Mouse (Mus musculus): ENCODE results near the gene Sox8. TPM values are rescaled to one million over a fixed set of nuclear protein-coding genes. Genes with fewer than 3 reads are reported as not detected.
A peak's percentile ranks its signal among the peaks of the same experiment; 100 is the strongest.

The Sox8 gene
- total RNA-seq, 2 experiments from 2014 or later, result 26.9 to 33.7 TPM

DNA sequence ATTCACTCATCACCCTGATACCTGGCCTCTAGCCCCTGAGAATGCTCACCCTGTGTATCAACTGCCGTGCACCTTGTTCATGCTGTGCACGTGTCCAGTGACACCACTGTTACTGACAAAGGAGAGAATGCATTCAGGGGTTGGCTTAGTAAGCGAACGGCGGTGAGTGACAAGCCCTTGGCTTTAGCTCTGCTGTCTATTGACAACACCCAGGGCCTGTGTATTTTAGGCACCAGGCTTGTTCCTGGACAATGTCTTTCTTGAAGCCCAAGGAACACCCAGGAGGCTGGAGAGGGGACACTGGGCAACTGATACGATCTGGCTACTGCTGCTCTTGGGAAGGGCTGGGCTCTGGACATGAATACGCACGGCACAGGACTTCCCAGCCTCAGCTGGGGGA, 11.6 kb upstream of the Sox8 start:
- no peak for DNase-seq (ENCODE audit: low spot score in 2 of 2)

GRCm38 (mm10) chr17:25579332-25580047, 9.0 kb upstream of the Sox8 start:
- DNase-seq (ENCODE audit: low spot score in 2 of 2), result no peak

- DNase-seq (ENCODE audit: low spot score in 2 of 2), result peak; percentile 90 to 95
Measured at GRCm38 (mm10) chr17:25578920-25579319, 8.4 kb upstream of the Sox8 start, which contains the start of gene Lmf1. TSS of gene Lmf1 (plus strand) at chr17:25579085.

- DNase-seq (ENCODE audit: low spot score in 2 of 2), result no peak
Measured at GRCm38 (mm10) chr17:25577702-25578101, 7.2 kb upstream of the Sox8 start.

GRCm38 (mm10) chr17:25577263-25577662, 6.8 kb upstream of the Sox8 start:
- no peak for DNase-seq (ENCODE audit: low spot score in 2 of 2)

- no peak for DNase-seq (ENCODE audit: low spot score in 2 of 2)
Measured at GRCm38 (mm10) chr17:25576034-25576433, 5.5 kb upstream of the Sox8 start.

DNA sequence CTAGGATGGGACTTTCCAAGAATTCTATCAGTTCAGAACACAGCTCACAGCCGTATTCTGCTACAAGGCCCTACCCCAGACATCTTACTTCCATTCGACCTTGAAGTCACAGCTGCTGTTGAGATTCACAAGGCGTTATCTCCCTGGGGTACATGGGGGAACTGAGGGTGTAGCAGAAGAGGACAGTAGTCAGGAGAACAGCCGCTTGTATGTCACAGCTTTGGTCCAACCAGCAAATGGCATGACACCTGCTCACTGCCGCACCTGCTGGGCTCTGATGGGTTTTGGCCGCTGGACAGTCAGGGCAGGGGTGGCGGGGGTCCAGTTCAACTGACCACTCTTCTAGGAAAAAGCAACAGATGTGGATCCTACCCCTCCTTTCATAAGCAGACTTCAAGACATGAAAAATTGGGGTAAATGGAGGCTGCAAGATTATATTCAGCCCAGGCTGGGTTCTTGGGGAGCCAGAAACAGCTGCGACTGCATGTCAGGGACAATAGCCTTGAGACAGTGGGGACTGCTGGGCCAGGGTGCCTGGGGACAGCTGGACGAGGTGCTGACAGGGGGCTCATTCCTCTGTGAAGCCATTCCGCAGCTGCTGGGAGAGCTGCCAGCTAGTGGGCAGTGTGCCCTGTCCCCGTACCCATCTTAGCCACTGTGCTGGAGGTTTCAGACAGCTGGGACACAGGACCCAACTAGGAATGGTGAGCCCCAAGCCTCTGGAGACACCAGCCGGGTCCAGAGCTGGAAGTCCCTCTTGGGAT, 4.9 kb upstream of the Sox8 start:
- peak; percentile 58 to 82 for DNase-seq (ENCODE audit: low spot score in 2 of 2)

- no peak for DNase-seq (ENCODE audit: low spot score in 2 of 2)
Measured at GRCm38 (mm10) chr17:25571453-25571820, 951 bp upstream of the Sox8 start.

DNA sequence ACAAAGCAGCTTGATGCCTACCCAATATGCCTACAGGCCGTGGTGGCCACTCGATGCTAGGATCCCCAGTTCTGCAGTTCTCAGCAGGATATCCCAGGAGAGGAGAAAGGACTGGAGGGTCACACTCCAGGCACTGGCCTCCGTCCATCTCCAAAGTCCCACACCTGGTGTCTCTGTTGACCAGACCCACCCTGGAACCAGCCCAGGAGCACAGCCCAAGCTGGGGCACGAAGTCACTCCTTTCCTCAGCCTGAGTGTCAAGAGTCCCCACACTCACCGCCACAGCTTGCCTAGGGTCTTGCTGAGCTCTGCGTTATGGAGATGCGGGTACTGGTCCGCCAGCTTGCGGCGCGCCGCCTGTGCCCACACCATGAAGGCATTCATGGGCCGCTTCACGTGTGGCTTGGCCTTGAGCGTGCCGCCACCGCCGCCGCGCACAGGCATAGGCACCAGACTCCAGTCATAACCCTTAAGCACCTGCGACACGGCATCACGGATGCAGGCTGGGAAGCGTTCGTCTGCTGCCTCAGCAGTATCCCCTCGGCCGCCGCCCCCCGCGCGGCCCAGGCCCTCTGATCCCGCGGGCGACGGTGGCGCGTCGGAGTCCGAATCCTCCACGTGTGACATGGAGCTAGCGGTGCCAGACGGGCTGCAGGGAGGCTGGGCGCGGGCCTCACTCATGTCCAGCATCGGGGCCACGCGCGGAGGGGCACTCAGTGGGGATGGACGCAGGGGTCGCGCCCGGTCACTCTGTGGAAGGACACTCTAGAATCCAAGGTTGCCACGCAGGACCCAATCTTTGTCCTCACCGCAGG, 446 bp downstream of the Sox8 start:
- DNase-seq (ENCODE audit: low spot score in 2 of 2), result no peak

GRCm38 (mm10) chr17:25568880-25569279, 1.6 kb downstream of the Sox8 start:
- no peak for DNase-seq (ENCODE audit: low spot score in 2 of 2)

DNA sequence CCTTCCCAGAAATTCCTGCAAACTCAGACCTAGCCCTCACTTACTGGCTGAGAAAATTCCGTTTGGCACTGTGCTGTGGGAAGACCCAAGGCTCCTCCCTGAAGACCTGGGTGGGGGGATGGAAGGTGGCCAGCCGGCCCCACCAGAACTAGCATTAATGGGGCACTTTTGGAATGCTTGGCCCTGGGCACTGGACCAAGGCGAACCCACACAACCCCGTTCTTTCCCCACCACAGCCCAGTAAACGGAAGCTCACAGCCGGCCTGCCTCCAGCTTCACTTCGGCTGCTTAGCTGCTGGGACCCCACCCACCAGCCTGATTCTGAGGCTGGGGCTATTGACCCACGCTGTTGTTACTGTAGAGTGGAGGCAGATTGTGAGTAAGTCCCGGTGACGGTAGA, 2.3 kb downstream of the Sox8 start:
- peak in 1 of 2 experiments; percentile 37 for DNase-seq (ENCODE audit: low spot score in 2 of 2)

DNA sequence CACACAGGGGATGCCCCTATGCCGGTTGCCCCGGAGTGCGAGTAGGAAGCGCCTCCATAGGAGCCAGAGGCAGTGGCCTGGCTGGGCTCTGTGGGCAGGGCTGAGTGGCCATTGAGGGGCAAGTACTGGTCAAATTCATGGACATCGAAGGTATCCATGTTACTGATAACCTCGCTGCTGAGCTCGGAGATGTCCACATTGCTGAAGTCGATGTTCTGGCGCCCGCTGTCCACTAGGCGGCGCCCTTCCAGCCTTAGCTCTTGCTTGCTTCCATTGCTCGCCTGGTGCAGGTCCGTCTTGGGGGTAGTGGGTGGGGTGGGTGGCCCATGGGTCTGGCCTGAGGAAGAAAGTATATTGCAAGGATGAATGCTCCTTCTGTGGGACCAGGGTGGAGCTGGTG, 2.7 kb downstream of the Sox8 start:
- peak in 1 of 2 experiments; percentile 69 for DNase-seq (ENCODE audit: low spot score in 2 of 2)

DNA sequence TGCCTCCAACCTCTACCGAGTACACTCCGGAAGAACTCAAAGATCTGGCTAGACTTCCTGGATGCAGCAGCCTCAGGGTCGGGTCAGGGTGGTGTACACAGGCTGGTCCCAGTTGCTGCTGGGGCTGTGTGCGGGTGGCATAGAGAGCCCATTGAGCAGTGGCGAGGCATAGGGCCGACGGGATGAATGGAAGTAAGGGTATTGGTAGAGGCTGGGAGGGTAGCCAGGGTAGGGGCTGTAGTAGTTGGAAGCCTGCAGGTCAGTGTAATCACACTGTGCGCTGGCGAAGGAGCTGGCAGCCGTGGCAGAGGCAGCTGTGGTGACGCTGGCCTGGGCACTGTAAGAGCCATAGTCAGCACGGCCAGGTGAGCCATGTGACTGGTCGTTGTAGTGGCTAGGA, 3.2 kb downstream of the Sox8 start:
- DNase-seq (ENCODE audit: low spot score in 2 of 2), result peak in 1 of 2 experiments; percentile 30

DNA sequence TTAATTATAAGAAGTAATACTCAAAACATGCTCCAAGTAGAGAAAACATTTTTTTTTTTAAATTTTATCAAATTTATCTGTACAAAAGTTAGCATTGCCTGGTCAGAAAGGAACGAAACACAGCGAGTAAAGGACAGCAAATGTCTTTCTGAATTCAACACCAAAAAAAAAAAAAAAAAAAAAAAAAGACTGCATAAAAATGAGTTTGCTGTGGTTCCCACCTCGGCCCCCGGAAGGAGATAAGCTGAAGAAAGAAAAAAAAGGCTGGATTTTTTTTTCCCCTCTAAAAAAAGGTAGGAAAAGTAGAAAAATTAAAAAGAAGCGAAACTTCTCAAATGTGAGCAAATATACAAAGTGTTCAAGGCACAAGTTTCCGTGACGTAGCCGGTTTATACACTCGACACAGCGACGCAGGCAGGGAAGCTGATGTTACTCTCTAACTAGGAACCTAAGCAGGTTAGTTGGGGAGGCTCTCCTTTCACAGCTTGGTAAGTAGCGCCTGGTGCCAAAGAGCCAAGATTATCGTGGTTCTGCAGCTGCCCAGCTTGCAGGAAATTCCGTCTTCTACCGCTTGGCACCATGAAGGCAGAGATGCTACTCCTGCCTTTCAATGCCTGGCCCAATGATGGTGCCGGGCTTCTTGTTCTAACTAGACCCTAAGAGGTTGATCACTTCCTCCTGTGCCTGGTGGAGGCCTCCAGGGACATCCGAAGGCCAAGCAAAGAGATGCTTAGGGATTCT, 4.5 kb downstream of the Sox8 start:
- DNase-seq (ENCODE audit: low spot score in 2 of 2), result no peak

DNA sequence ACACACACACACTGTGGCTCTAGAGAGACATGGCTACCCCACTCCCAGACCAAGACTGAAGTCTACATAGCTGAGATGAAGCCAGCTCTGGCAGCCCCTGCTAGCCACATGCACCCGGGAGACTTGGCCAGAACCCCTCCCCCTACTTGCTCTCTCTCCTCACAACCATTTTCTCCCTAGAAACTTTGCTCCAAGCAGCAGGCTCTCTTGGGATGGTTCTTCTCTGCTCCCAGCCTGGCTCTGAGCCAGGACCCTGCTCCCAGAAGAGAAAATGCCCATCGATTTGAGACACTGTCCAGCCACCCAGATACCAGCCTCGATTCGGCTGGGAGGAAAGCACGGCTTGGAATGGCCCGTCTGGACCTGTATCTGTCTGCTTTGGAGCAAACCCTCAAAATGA, 5.2 kb downstream of the Sox8 start:
- DNase-seq (ENCODE audit: low spot score in 2 of 2), result peak in 1 of 2 experiments; percentile 24

DNA sequence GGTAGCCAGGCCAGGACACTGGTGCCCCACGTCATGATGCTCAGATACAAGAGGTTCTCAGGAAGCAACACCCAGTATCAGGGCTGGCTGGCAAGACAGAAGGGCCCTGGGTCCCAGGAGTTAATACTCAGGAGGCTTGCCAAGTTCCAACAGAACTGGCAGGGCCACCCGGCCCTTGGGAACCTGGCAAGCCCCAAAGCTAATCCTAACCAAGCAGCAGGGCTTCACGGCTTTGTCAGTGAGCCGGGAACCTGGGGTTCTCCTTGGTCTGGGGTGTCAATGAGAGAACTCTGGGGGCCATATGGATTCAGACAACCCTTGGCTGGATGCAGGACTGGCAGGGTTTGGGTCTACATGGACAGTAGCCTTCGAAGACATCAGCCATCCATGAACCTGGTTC, 6.0 kb downstream of the Sox8 start:
- DNase-seq (ENCODE audit: low spot score in 2 of 2), result no peak

- no peak for DNase-seq (ENCODE audit: low spot score in 2 of 2)
Measured at GRCm38 (mm10) chr17:25561223-25562028, 9.1 kb downstream of the Sox8 start.

GRCm38 (mm10) chr17:25560554-25561222, 9.8 kb downstream of the Sox8 start:
- DNase-seq (ENCODE audit: low spot score in 2 of 2), result no peak

DNA sequence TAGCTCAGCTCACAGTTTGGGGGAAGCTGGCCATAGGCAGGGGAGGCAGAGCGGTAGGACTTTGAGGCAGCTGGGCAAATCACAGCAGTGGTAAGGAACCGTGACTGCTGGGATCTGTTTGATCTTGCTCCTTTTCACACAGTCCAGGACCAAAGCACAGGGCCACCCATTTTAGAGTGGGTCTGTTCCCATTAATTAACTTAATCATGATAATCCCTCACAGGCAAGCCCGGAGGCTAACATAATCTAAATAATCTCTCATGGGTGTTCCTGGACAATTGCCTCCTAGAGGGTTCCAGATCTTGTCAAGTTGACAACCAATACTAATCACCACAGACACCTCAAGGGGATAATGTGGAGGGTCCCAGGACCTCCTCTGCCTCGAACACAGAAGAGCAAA, 10.9 kb downstream of the Sox8 start:
- DNase-seq (ENCODE audit: low spot score in 2 of 2), result no peak

Measured in gastrocnemius, postnatal 4 days (tissue).